28 mouse cellular contexts compared by ENCODE assay signal in genomic region chr13:48252559-48252958, GRCm38 (mm10). TPM values are rescaled to one million over a fixed set of nuclear protein-coding genes. Genes with fewer than 3 reads are reported as not detected.
"Had no signal": no experiment of that assay in that cellular context is flagged by ENCODE, and none has a peak within 500 bp of the region (broad histone marks: within the 10 kb centered on the region; RNA-seq: fewer than 3 reads in every experiment).

No protein-coding gene starts in this region.

- H3K9ac ChIP-seq: heart, embryonic 13.5 days; heart, embryonic 15.5 days; hindbrain, embryonic 13.5 days; hindbrain, embryonic 15.5 days; limb, embryonic 12.5 days; liver, embryonic 13.5 days; liver, embryonic 15.5 days had no signal

- H3K36me3 ChIP-seq: heart, embryonic 13.5 days; heart, embryonic 15.5 days; hindbrain, embryonic 13.5 days; hindbrain, embryonic 15.5 days; limb, embryonic 10.5 days; limb, embryonic 12.5 days; liver, embryonic 13.5 days; liver, embryonic 15.5 days had no signal

- H3K4me3 ChIP-seq: gastrocnemius, adult 2 months; heart, embryonic 13.5 days; heart, embryonic 15.5 days; hindbrain, embryonic 13.5 days; hindbrain, embryonic 15.5 days; layer of hippocampus, adult 2 months; left cerebral cortex, adult 2 months; limb, embryonic 10.5 days; limb, embryonic 12.5 days; liver, embryonic 13.5 days; liver, embryonic 15.5 days had no signal

- H3K4me2 ChIP-seq: heart, embryonic 11.5 days; heart, embryonic 13.5 days; heart, embryonic 15.5 days; hindbrain, embryonic 13.5 days; hindbrain, embryonic 15.5 days; limb, embryonic 12.5 days; liver, embryonic 11.5 days; liver, embryonic 13.5 days; liver, embryonic 15.5 days had no signal

- H3K27ac ChIP-seq: gastrocnemius, adult 2 months; heart, embryonic 13.5 days; heart, embryonic 15.5 days; hindbrain, embryonic 13.5 days; hindbrain, embryonic 15.5 days; hindbrain, postnatal 0 days; layer of hippocampus, adult 2 months; left cerebral cortex, adult 2 months; limb, embryonic 10.5 days; limb, embryonic 12.5 days; liver, embryonic 13.5 days; liver, embryonic 15.5 days had no signal

- H3K4me1 ChIP-seq: hindbrain, embryonic 13.5 days; hindbrain, embryonic 15.5 days; limb, embryonic 10.5 days; limb, embryonic 12.5 days; liver, embryonic 13.5 days; liver, embryonic 15.5 days had no signal

- DNase-seq: gastrocnemius, adult 2 months; gastrocnemius, postnatal 10 days; gastrocnemius, postnatal 25 days; heart, adult 18-20 months; heart, postnatal 14 days; heart, postnatal 36 days; kidney, adult 18-20 months; kidney, adult 8-10 months; kidney, postnatal 10 days; kidney, postnatal 25 days; kidney, postnatal 4 days; liver; liver, embryonic 13.5 days had no signal

- H3K9me3 ChIP-seq: heart, embryonic 15.5 days; hindbrain, embryonic 15.5 days; limb, embryonic 10.5 days; liver, embryonic 15.5 days had no signal

- ATAC-seq: hindbrain, postnatal 0 days; intestine, embryonic 16.5 days had no signal

- H3K27me3 ChIP-seq: heart, embryonic 13.5 days; heart, embryonic 15.5 days; hindbrain, embryonic 13.5 days; hindbrain, embryonic 15.5 days; limb, embryonic 12.5 days; liver, embryonic 13.5 days; liver, embryonic 15.5 days had no signal

RNA-seq across cellular contexts. Expression of gene Id4, which starts 8.5 kb away (rescaled TPM):
- total RNA-seq: granulocyte monocyte progenitor cell, adult 5-6 weeks; hematopoietic stem cell, adult 5-6 weeks had no signal
